Mouse (Mus musculus) midbrain, embryonic 13.5 days (tissue): ENCODE results near the gene Irf3. TPM values are rescaled to one million over a fixed set of nuclear protein-coding genes. Genes with fewer than 3 reads are reported as not detected.

ENCODE experiments used
- ATAC-seq: fragments of 200-750 bp; cut with Nextera tagmentation; 2 replicates; pipeline ENCODE4 v1.8.0; 2017; ENCODE audit warnings: mild to moderate bottlenecking, moderate TSS enrichment, moderate library complexity
- H3K27ac ChIP-seq: fragments of 300-500 bp; sonication (generic); 2 replicates; pipeline ENCODE4 v1.5.1; 2015; ENCODE audit warnings: inconsistent platforms, mild to moderate bottlenecking, moderate library complexity
- H3K27me3 ChIP-seq: fragments of 300-500 bp; sonication (generic); 2 replicates; pipeline ENCODE4 v1.6.1; 2015; ENCODE audit warnings: mild to moderate bottlenecking, inconsistent platforms
- H3K36me3 ChIP-seq: fragments of 300-500 bp; sonication (generic); 2 replicates; pipeline ENCODE4 v1.6.1; 2015; ENCODE audit warnings: mild to moderate bottlenecking, inconsistent platforms
- H3K4me1 ChIP-seq: fragments of 300-500 bp; sonication (generic); replicated peaks from 2 replicates; pipeline ENCODE4 v1.6.1; 2015; ENCODE audit warnings: inconsistent platforms
- H3K4me2 ChIP-seq: fragments of 300-500 bp; sonication (generic); replicated peaks from 2 replicates; pipeline ENCODE4 v1.6.1; 2015; ENCODE audit warnings: moderate library complexity, mild to moderate bottlenecking, inconsistent platforms
- H3K4me3 ChIP-seq: fragments of 300-500 bp; sonication (generic); replicated peaks from 2 replicates; pipeline ENCODE4 v1.5.1; 2015; ENCODE audit warnings: mild to moderate bottlenecking, inconsistent platforms
- H3K9ac ChIP-seq: fragments of 300-500 bp; sonication (generic); replicated peaks from 2 replicates; pipeline ENCODE4 v1.6.1; 2015; ENCODE audit warnings: mild to moderate bottlenecking, inconsistent platforms
- H3K9me3 ChIP-seq: fragments of 300-500 bp; sonication (generic); 2 replicates; pipeline ENCODE4 v1.6.1; 2016; ENCODE audit warnings: mild to moderate bottlenecking, inconsistent platforms
- WGBS: fragments of 180-500 bp; shearing (Covaris S2); methylation state at CpG from one replicate; pipeline ENCODE4 v1.1.7; 2015; 5-methylcytosine and 5-hydroxymethylcytosine counted together
- microRNA-seq: library from miRNA; unstranded; fragments of <30 nt; microRNA quantifications from one replicate; pipeline ENCODE4, GENCODE M21; 2016
- polyA plus RNA-seq: library from polyadenylated mRNA; unstranded; fragments of >200 nt; fragmentation: Nextera tagmentation; extraction: Ambion mirVana; gene quantifications from 2 replicates; pipeline ENCODE4 v1.2.1, GENCODE M21; 2015

Gene Irf3
- polyA plus RNA-seq, 1 experiment from 2014 or later: 70.7 TPM

DNA sequence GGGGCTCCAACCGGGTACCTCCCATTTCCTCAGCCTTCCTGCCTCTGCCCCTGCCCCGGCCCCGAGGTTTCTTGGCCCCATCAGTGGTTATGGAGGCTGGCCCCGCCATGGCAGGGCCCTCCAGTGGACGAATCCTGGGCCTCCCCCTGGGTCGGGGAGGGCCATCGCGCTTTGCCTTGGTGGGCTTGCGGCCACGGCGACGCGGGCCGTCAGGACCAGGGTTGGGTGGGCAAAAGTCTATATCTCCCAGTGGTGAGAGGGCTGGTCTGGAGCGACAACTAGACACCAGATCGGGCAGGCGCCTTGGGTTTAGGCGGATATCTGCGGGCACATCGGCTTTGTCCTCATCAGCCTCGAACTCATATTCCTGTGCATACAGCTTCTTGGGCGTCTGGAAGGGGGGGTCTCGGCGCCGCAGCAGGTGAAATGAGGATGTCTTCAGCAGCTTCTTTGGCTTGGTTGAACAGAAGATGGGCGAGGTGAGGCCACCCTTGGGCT lies 49.5 kb downstream of the Irf3 start:
- H3K9me3 ChIP-seq: no peaks in the 10 kb centered on the region
- no peak overlapping the region for H3K4me3 ChIP-seq
- H3K27me3 ChIP-seq: no peaks in the 10 kb centered on the region
- no peak overlapping the region for H3K9ac ChIP-seq
- H3K36me3 ChIP-seq: peaks cover 88% of the 10 kb centered on the region
- no peak for ATAC-seq
- 95% methylated on average over 26 of the region's 26 CpGs for WGBS
- no peak overlapping the region for H3K4me2 ChIP-seq
- H3K27ac ChIP-seq: no peak overlapping the region
- peaks cover 22% of the 10 kb centered on the region for H3K4me1 ChIP-seq

DNA sequence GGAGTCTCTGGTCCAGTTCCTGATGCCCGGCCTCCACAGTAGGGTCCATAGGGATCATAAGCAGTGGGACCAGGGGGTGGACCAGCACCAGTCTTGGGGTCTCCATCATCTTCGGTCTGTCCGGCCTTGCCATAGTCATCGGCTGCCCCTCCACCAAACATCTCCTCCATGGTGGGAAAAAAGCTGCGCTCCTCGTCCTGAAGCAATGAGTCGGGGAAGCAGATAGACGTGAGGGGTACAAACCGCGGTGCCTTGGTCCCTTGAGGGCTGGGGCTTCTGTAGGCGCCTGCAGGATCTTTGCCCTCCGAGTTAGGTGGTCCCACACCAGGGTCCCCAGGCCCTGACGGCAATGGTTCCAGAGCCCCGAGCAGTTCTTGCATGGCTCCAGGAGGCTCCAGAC lies 50.0 kb downstream of the Irf3 start:
- 95% methylated on average over 14 of the region's 14 CpGs for WGBS
- ATAC-seq: no peak
- no peaks in the 10 kb centered on the region for H3K9me3 ChIP-seq
- no peaks in the 10 kb centered on the region for H3K27me3 ChIP-seq
- H3K36me3 ChIP-seq: peaks cover 82% of the 10 kb centered on the region
- H3K4me2 ChIP-seq: no peak overlapping the region
- peaks cover 24% of the 10 kb centered on the region for H3K4me1 ChIP-seq
- H3K4me3 ChIP-seq: no peak overlapping the region
- H3K9ac ChIP-seq: no peak overlapping the region
- no peak overlapping the region for H3K27ac ChIP-seq

DNA sequence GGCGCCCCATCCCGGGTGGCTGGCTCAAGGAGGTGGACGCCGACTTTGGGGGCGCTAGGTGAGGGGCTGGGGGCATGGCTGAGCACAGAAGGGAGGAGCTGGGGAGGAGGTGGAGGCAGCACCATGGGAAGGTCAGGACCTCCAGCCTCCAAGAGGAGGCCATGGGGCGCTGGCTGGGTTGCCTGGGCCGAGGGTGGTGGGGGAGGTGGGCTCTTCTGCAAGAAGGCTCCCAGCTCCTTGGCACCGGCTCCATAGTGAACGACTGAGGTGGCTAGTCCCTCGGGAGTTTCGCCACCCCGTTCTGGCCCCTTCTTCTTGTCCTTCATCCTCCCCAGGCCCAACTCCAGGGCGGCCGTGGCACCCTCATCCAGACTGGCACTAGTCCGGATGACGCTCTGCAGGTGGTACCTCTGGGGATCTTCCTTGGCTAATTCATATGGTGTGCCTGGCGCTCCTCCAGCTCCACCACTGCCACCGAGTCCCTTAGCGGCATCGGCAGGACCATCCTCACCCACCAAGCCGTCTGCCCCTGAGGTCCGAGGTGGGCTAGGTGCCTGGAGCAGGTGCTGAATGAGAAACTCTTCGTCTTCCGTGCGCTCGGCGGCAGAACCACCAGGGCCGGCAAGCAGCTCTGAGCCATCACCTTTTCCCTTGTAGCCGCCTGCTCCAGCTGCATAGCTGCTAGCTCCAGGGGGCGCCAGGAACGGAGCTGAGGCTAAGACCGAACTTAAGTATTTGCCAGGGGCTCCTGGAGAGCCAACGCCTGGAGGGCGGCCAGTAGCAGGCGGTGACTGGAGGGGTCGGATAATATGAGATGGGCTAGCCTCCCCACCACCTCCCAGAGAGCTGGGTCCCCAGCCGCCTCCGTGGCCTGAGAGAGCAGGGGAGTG lies 50.8 kb downstream of the Irf3 start:
- H3K9ac ChIP-seq: no peak overlapping the region
- H3K4me1 ChIP-seq: peaks cover 24% of the 10 kb centered on the region
- H3K27ac ChIP-seq: no peak overlapping the region

DNA sequence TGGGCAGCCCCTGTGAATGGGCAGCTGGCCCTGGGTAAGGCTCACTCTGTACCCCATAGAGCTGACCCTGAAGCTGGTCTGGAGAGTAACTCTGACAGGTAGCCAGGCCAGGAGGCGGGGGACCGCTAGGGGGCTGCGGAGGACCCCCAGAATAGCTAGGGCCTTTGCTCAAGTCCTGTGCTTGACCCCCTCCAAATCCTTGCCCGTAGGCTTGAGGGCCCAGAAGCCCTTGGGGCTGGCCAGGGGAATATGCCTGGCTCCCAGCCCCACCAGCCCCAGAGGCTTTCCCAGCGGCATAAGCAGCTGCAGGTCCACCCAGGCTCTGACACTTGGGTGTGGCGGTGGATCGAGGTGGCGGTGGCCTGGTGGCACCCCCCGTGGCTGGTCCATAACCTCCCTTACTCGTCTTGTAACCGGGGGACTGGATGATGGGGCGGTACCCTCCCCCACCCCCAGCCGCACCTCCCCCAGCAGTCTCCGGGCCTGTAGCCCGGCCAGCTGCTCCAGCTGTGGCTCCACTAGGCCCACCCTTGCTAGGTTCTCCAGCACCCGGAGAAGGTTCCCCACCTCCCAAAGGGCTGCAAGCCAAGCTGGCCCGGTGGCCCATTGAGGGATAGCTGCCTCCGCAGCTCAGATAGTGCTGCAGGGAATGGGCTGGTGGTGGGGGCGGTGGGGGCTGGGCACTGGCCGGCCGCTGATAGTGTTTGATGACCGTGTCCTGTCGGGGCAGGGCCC lies 51.6 kb downstream of the Irf3 start:
- ATAC-seq: no peak

More for the DNA sequence above, 50.8 kb downstream of the Irf3 start:
- Histone ChIP-seq H3K4me3 (no peak overlapping the region), H3K27me3 (no peaks in the 10 kb centered on the region), H3K4me2 (no peak overlapping the region), H3K36me3 (peaks cover 74% of the 10 kb centered on the region), H3K9me3 (no peaks in the 10 kb centered on the region)
- ATAC-seq: no peak
- 94% methylated on average over 38 of the region's 38 CpGs for WGBS

DNA sequence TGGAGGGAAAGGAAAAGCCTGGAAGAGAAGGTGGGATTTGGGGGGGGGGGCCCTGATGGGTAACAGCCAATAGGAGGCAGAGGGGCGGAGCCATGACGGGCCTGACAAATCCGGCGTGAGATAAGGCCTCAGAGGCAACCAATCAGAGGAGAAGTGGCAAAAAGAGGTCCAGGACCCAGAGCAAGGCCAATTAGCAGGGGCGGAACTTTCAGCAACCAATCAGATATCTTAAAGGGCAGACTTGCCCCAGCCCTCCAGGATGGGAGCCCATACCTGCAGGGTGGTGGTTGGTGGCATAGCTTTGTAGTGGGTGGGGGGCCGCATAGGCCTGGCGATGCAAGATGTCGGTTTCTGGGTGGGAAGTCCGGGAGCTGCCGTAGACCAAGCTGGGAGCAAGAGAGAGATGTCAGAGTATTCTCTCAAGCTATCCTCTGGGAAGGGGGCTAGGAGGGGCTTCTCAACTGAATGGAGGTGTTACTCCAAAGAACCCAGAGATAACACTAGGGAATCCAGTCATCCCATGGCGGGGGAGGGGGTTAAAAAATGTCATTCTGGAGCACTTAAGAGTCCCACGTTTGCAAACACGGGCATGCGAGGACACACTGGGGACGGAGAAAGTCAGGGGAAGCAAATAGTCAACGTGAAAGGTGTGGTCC lies 53.6 kb downstream of the Irf3 start:
- no peaks in the 10 kb centered on the region for H3K9me3 ChIP-seq
- peak overlapping the region; percentile 97 for H3K9ac ChIP-seq
- peaks cover 35% of the 10 kb centered on the region for H3K4me1 ChIP-seq
- H3K4me3 ChIP-seq: peak overlapping the region; percentile 99
- peak overlapping the region; percentile 100 for H3K27ac ChIP-seq
- WGBS: 1% methylated on average over 16 of the region's 16 CpGs
- no peaks in the 10 kb centered on the region for H3K27me3 ChIP-seq
- H3K36me3 ChIP-seq: peaks cover 46% of the 10 kb centered on the region
- H3K4me2 ChIP-seq: peak overlapping the region; percentile 91
- ATAC-seq: peak; percentile 56

More for the DNA sequence above, 51.6 kb downstream of the Irf3 start:
- Histone ChIP-seq H3K4me2 (no peak overlapping the region), H3K36me3 (peaks cover 66% of the 10 kb centered on the region), H3K27me3 (no peaks in the 10 kb centered on the region), H3K4me3 (no peak overlapping the region), H3K9ac (no peak overlapping the region), H3K27ac (no peak overlapping the region), H3K4me1 (peaks cover 30% of the 10 kb centered on the region), H3K9me3 (no peaks in the 10 kb centered on the region)
- 93% methylated on average over 23 of the region's 23 CpGs for WGBS

DNA sequence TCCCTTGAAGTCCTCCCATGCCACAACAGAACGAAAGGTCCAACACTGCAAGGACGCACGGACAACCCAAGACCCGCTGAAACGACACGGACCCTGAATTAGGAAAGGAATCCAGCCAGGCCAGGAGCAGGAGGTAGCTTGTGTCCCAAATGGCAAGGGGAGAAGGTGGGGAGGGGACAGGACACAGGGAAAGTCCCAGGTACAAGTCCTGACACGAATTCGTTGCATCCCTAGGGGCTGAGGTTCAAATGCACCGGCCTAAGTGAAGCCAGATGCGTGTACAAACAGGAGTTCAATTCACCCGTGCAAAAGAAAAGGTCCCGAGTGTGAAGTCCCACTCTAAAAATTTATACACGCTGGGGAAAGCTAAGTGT lies 54.1 kb downstream of the Irf3 start:
- H3K27ac ChIP-seq: peak overlapping the region; percentile 100
- H3K4me2 ChIP-seq: peak overlapping the region; percentile 91
- peak overlapping the region; percentile 99 for H3K4me3 ChIP-seq
- peaks cover 41% of the 10 kb centered on the region for H3K36me3 ChIP-seq
- H3K4me1 ChIP-seq: peaks cover 35% of the 10 kb centered on the region
- 1% methylated on average over 13 of the region's 13 CpGs for WGBS
- no peak for ATAC-seq
- H3K9me3 ChIP-seq: no peaks in the 10 kb centered on the region
- H3K27me3 ChIP-seq: no peaks in the 10 kb centered on the region
- peak overlapping the region; percentile 97 for H3K9ac ChIP-seq

Small RNA genes lying within 50 kb of the gene (microRNA-seq; reads per million reads assigned to microRNA genes)
- gene Mir7054: 0.82 reads per million

Other genes starting within 250 kb of the Irf3 start
- gene Vrk3, start 249.2 kb upstream of the Irf3 start, polyA plus RNA-seq: 33.9 and 35.2 TPM in 2 replicates
- gene Zfp473, start 246.6 kb upstream of the Irf3 start, polyA plus RNA-seq: 1.2 and 1.4 TPM in 2 replicates
- 55.7 and 61.3 TPM in 2 replicates for gene Nup62, start 181.6 kb upstream of the Irf3 start, polyA plus RNA-seq
- gene Il4i1, start 181.3 kb upstream of the Irf3 start, polyA plus RNA-seq: 2.0 and 2.1 TPM in 2 replicates
- 3.8 and 5.4 TPM in 2 replicates for gene Atf5, start 181.0 kb upstream of the Irf3 start, polyA plus RNA-seq
- 78.9 and 88.2 TPM in 2 replicates for gene Akt1s1, start 148.7 kb upstream of the Irf3 start, polyA plus RNA-seq
- gene Tbc1d17, start 148.6 kb upstream of the Irf3 start, polyA plus RNA-seq: 109 and 110 TPM in 2 replicates
- gene Pnkp, start 140.5 kb upstream of the Irf3 start, polyA plus RNA-seq: 32.3 and 38.5 TPM in 2 replicates
- gene Ptov1, start 127.9 kb upstream of the Irf3 start, polyA plus RNA-seq: 524 and 584 TPM in 2 replicates
- 151 and 162 TPM in 2 replicates for gene Med25, start 104.9 kb upstream of the Irf3 start, polyA plus RNA-seq
- gene Fuz, start 101.6 kb upstream of the Irf3 start, polyA plus RNA-seq: 24.2 and 26.9 TPM in 2 replicates
- gene Ap2a1, start 68.2 kb upstream of the Irf3 start, polyA plus RNA-seq: 98.1 and 98.6 TPM in 2 replicates
- gene Tsks, start 54.4 kb upstream of the Irf3 start, polyA plus RNA-seq: 0.17 TPM in 1 of 2 replicates, not detected in the other
- 47.0 and 56.0 TPM in 2 replicates for gene Cpt1c, start 22.8 kb upstream of the Irf3 start, polyA plus RNA-seq
- 784 and 789 TPM in 2 replicates for gene Prmt1, start 11.1 kb upstream of the Irf3 start, polyA plus RNA-seq
- 21.3 and 21.6 TPM in 2 replicates for gene Bcl2l12, start 1.1 kb downstream of the Irf3 start, polyA plus RNA-seq
- 38.1 and 47.7 TPM in 2 replicates for gene Scaf1, start 18.7 kb downstream of the Irf3 start, polyA plus RNA-seq
- 8.4 and 9.6 TPM in 2 replicates for gene Rras, start 20.3 kb downstream of the Irf3 start, polyA plus RNA-seq
- gene Prr12, start 55.2 kb downstream of the Irf3 start, polyA plus RNA-seq: 14.0 and 17.0 TPM in 2 replicates
- gene Nosip, start 64.8 kb downstream of the Irf3 start, polyA plus RNA-seq: 56.5 and 61.8 TPM in 2 replicates
- gene Prrg2, start 65.0 kb downstream of the Irf3 start, polyA plus RNA-seq: 13.2 and 14.5 TPM in 2 replicates
- gene Rcn3, start 94.6 kb downstream of the Irf3 start, polyA plus RNA-seq: 57.7 and 69.8 TPM in 2 replicates
- gene Fcgrt, start 106.2 kb downstream of the Irf3 start, polyA plus RNA-seq: 17.6 and 18.4 TPM in 2 replicates
- gene Rps11, start 126.8 kb downstream of the Irf3 start, polyA plus RNA-seq: 1,074 TPM in 2 replicates
- 838 and 877 TPM in 2 replicates for gene Rpl13a, start 131.1 kb downstream of the Irf3 start, polyA plus RNA-seq
- 0.24 TPM in 1 of 2 replicates, not detected in the other for gene Gm45713, start 138.6 kb downstream of the Irf3 start, polyA plus RNA-seq
- 0.82 and 1.3 TPM in 2 replicates for gene Flt3l, start 138.8 kb downstream of the Irf3 start, polyA plus RNA-seq
- 93.0 and 96.0 TPM in 2 replicates for gene Pih1d1, start 156.7 kb downstream of the Irf3 start, polyA plus RNA-seq
- 24.7 and 27.2 TPM in 2 replicates for gene Aldh16a1, start 156.9 kb downstream of the Irf3 start, polyA plus RNA-seq
- 0.34 and 1.8 TPM in 2 replicates for gene Slc17a7, start 166.3 kb downstream of the Irf3 start, polyA plus RNA-seq
- gene Gfy, start 181.9 kb downstream of the Irf3 start, polyA plus RNA-seq: not detected in 2 replicates
- gene Pth2, start 183.3 kb downstream of the Irf3 start, polyA plus RNA-seq: 1.8 and 2.1 TPM in 2 replicates
- 0.59 and 0.97 TPM in 2 replicates for gene Ccdc155, start 207.2 kb downstream of the Irf3 start, polyA plus RNA-seq
- 1.5 and 1.6 TPM in 2 replicates for gene Dkkl1, start 214.5 kb downstream of the Irf3 start, polyA plus RNA-seq
- gene Tead2, start 218.1 kb downstream of the Irf3 start, polyA plus RNA-seq: 112 and 124 TPM in 2 replicates
- gene Cd37, start 241.5 kb downstream of the Irf3 start, polyA plus RNA-seq: 0.84 and 1.5 TPM in 2 replicates
- 0.24 and 0.28 TPM in 2 replicates for gene Slc6a16, start 243.4 kb downstream of the Irf3 start, polyA plus RNA-seq